ENCODE assay signal across 27 mouse cellular contexts in genomic region chr15:102531586-102531985, GRCm38 (mm10). TPM values are rescaled to one million over a fixed set of nuclear protein-coding genes. Genes with fewer than 3 reads are reported as not detected.
DNase-seq lines count a peak whose midpoint lies in the region; ATAC-seq and TF ChIP-seq lines count a peak whose summit lies in the region.
"Had no signal": no experiment of that assay in that cellular context is flagged by ENCODE, and none has a peak within 500 bp of the region (broad histone marks: within the 10 kb centered on the region; RNA-seq: fewer than 3 reads in every experiment).

No protein-coding gene starts in this region.

- no peak overlapping the region for H3K9ac ChIP-seq in forebrain, postnatal 0 days
- no peak overlapping the region for H3K9ac ChIP-seq in intestine, embryonic 14.5 days (ENCODE audit: low read length)
- H3K9ac ChIP-seq in intestine, embryonic 15.5 days: no peak overlapping the region
- H3K9ac ChIP-seq: embryonic facial prominence, embryonic 12.5 days; embryonic facial prominence, embryonic 15.5 days; forebrain, embryonic 13.5 days; hindbrain, embryonic 13.5 days had no signal

- H3K27me3 ChIP-seq in forebrain, postnatal 0 days (ENCODE audit: insufficient read depth, low read length): no peaks in the 10 kb centered on the region
- no peaks in the 10 kb centered on the region for H3K27me3 ChIP-seq in forebrain, embryonic 10.5 days (ENCODE audit: poor library complexity, severe bottlenecking)
- H3K27me3 ChIP-seq in intestine, embryonic 14.5 days (replicated peaks; ENCODE audit: control insufficient read depth, insufficient read depth, low read length): no peaks in the 10 kb centered on the region
- H3K27me3 ChIP-seq in intestine, embryonic 15.5 days (replicated peaks): no peaks in the 10 kb centered on the region
- H3K27me3 ChIP-seq: embryonic facial prominence, embryonic 12.5 days; embryonic facial prominence, embryonic 15.5 days; forebrain, embryonic 13.5 days; hindbrain, embryonic 13.5 days had no signal

- H3K9me3 ChIP-seq in forebrain, postnatal 0 days (ENCODE audit: low read length): no peaks in the 10 kb centered on the region
- H3K9me3 ChIP-seq in forebrain, embryonic 10.5 days: no peaks in the 10 kb centered on the region; the same call in 1 of the 2 replicates
- no peaks in the 10 kb centered on the region for H3K9me3 ChIP-seq in intestine, embryonic 14.5 days (ENCODE audit: control insufficient read depth, low read length)
- no peaks in the 10 kb centered on the region for H3K9me3 ChIP-seq in intestine, embryonic 15.5 days
- H3K9me3 ChIP-seq: embryonic facial prominence, embryonic 12.5 days; embryonic facial prominence, embryonic 15.5 days; forebrain, embryonic 13.5 days; hindbrain, embryonic 10.5 days; hindbrain, embryonic 13.5 days had no signal

- ATAC-seq in forebrain, postnatal 0 days: no peak
- no peak for ATAC-seq in intestine, embryonic 14.5 days (replicated peaks; ENCODE audit: low FRiP score, low TSS enrichment, low read depth)
- no peak for ATAC-seq in intestine, embryonic 15.5 days
- ATAC-seq: CD4-positive, CD25-positive, alpha-beta regulatory T cell, adult 4 months; forebrain, embryonic 13.5 days; hindbrain, embryonic 16.5 days; intestine, postnatal 0 days had no signal

- peak overlapping the region; percentile 54; the same call in 1 of the 2 replicates for H3K27ac ChIP-seq in forebrain, postnatal 0 days (ENCODE audit: low read depth, low read length)
- no peak overlapping the region for H3K27ac ChIP-seq in forebrain, embryonic 10.5 days
- no peak overlapping the region for H3K27ac ChIP-seq in intestine, embryonic 14.5 days (ENCODE audit: low read depth)
- no peak overlapping the region for H3K27ac ChIP-seq in intestine, embryonic 15.5 days
- H3K27ac ChIP-seq: embryonic facial prominence, embryonic 12.5 days; embryonic facial prominence, embryonic 15.5 days; forebrain, embryonic 13.5 days; gastrocnemius, adult 2 months; hindbrain, embryonic 10.5 days; hindbrain, embryonic 13.5 days had no signal

- no peaks in the 10 kb centered on the region for H3K4me1 ChIP-seq in forebrain, postnatal 0 days (ENCODE audit: insufficient read depth)
- H3K4me1 ChIP-seq in forebrain, embryonic 10.5 days: no peaks in the 10 kb centered on the region
- H3K4me1 ChIP-seq in intestine, embryonic 14.5 days (replicated peaks; ENCODE audit: control insufficient read depth, insufficient read depth, low read length): no peaks in the 10 kb centered on the region
- H3K4me1 ChIP-seq in intestine, embryonic 15.5 days (replicated peaks): no peaks in the 10 kb centered on the region
- H3K4me1 ChIP-seq: embryonic facial prominence, embryonic 12.5 days; embryonic facial prominence, embryonic 15.5 days; forebrain, embryonic 13.5 days; hindbrain, embryonic 10.5 days; hindbrain, embryonic 13.5 days had no signal

- H3K4me2 ChIP-seq in forebrain, postnatal 0 days (ENCODE audit: low read depth): no peak overlapping the region
- H3K4me2 ChIP-seq in intestine, embryonic 14.5 days (ENCODE audit: low read length): no peak overlapping the region
- H3K4me2 ChIP-seq in intestine, embryonic 15.5 days (replicated peaks): no peak overlapping the region
- H3K4me2 ChIP-seq: embryonic facial prominence, embryonic 12.5 days; embryonic facial prominence, embryonic 15.5 days; forebrain, embryonic 13.5 days; hindbrain, embryonic 13.5 days had no signal

- WGBS in forebrain, postnatal 0 days: 94% methylated on average over 4 of the region's 4 CpGs
- WGBS in forebrain, embryonic 10.5 days: 88% methylated on average over 4 of the region's 4 CpGs
- 73% methylated on average over 4 of the region's 4 CpGs for WGBS in intestine, embryonic 14.5 days
- 79% methylated on average over 4 of the region's 4 CpGs for WGBS in intestine, embryonic 15.5 days

- peaks cover 65% of the 10 kb centered on the region for H3K36me3 ChIP-seq in forebrain, postnatal 0 days (ENCODE audit: insufficient read depth)
- peaks cover 82% of the 10 kb centered on the region for H3K36me3 ChIP-seq in forebrain, embryonic 10.5 days (replicated peaks)
- peaks cover 88% of the 10 kb centered on the region for H3K36me3 ChIP-seq in intestine, embryonic 14.5 days (ENCODE audit: control insufficient read depth, insufficient read depth, low read length)
- peaks cover 39% of the 10 kb centered on the region for H3K36me3 ChIP-seq in intestine, embryonic 15.5 days

- DNase-seq in cerebellum, adult 9-11 months: peak; percentile 35
- no peak for DNase-seq in cerebellum, postnatal 25 days
- no peak for DNase-seq in forebrain, postnatal 0 days
- no peak for DNase-seq in forebrain, embryonic 10.5 days (ENCODE audit: extremely low spot score, low spot score)
- DNase-seq in intestine, embryonic 14.5 days (ENCODE audit: low spot score): peak; percentile 27
- DNase-seq: adrenal gland, adult 2 months; adrenal gland, postnatal 14 days; gastrocnemius, adult 2 months; gastrocnemius, postnatal 14 days; heart, adult 18-20 months; heart, postnatal 36 days; kidney, adult 2 months had no signal

- no peak for TF ChIP-seq CTCF in forebrain, postnatal 0 days (IDR thresholded peaks at IDR 0.05; ENCODE audit: low read depth)

- H3K4me3 ChIP-seq in forebrain, postnatal 0 days (ENCODE audit: low read depth, low read length): no peak overlapping the region
- no peak overlapping the region for H3K4me3 ChIP-seq in forebrain, embryonic 10.5 days
- H3K4me3 ChIP-seq in intestine, embryonic 14.5 days (ENCODE audit: low read depth, low read length): no peak overlapping the region
- no peak overlapping the region for H3K4me3 ChIP-seq in intestine, embryonic 15.5 days (replicated peaks)
- H3K4me3 ChIP-seq: embryonic facial prominence, embryonic 12.5 days; embryonic facial prominence, embryonic 15.5 days; forebrain, embryonic 13.5 days; gastrocnemius, adult 2 months; hindbrain, embryonic 10.5 days; hindbrain, embryonic 13.5 days had no signal

RNA-seq across cellular contexts. Expression of gene Npff, which starts 6.8 kb away (rescaled TPM):
- 2.5 and 3.1 TPM in 2 replicates for total RNA-seq in forebrain, postnatal 0 days (2014; rRNA removed)
- polyA plus RNA-seq in forebrain, postnatal 0 days (2015; fragmentation: Nextera tagmentation; extraction: Ambion mirVana): 1.5 and 1.7 TPM in 2 replicates
- 1.3 and 2.2 TPM in 2 replicates for polyA plus RNA-seq in forebrain, embryonic 10.5 days (2016; fragmentation: Nextera tagmentation; extraction: Ambion mirVana)
- 1.5 and 2.2 TPM in 2 replicates for polyA plus RNA-seq in intestine, embryonic 14.5 days (2014; fragmentation: Nextera tagmentation; extraction: Ambion mirVana)
- 1.3 and 1.6 TPM in 2 replicates for polyA plus RNA-seq in intestine, embryonic 15.5 days (2015; fragmentation: Nextera tagmentation; extraction: Ambion mirVana)

RNA-seq across cellular contexts. Expression of gene Tarbp2, which starts 13.6 kb away (rescaled TPM):
- total RNA-seq in forebrain, postnatal 0 days (2014; rRNA removed): 87.5 and 94.7 TPM in 2 replicates
- polyA plus RNA-seq in forebrain, postnatal 0 days (2015; fragmentation: Nextera tagmentation; extraction: Ambion mirVana): 86.4 and 89.5 TPM in 2 replicates
- 132 and 137 TPM in 2 replicates for polyA plus RNA-seq in forebrain, embryonic 10.5 days (2016; fragmentation: Nextera tagmentation; extraction: Ambion mirVana)
- polyA plus RNA-seq in intestine, embryonic 14.5 days (2014; fragmentation: Nextera tagmentation; extraction: Ambion mirVana): 105 TPM in 2 replicates
- polyA plus RNA-seq in intestine, embryonic 15.5 days (2015; fragmentation: Nextera tagmentation; extraction: Ambion mirVana): 94.1 and 101 TPM in 2 replicates

RNA-seq across cellular contexts. Expression of gene Map3k12, which starts 14.7 kb away (rescaled TPM):
- total RNA-seq in forebrain, postnatal 0 days (2014; rRNA removed): 75.0 and 88.9 TPM in 2 replicates
- 29.6 and 39.4 TPM in 2 replicates for polyA plus RNA-seq in forebrain, postnatal 0 days (2015; fragmentation: Nextera tagmentation; extraction: Ambion mirVana)
- polyA plus RNA-seq in forebrain, embryonic 10.5 days (2016; fragmentation: Nextera tagmentation; extraction: Ambion mirVana): 24.0 and 25.4 TPM in 2 replicates
- 13.5 and 14.9 TPM in 2 replicates for polyA plus RNA-seq in intestine, embryonic 14.5 days (2014; fragmentation: Nextera tagmentation; extraction: Ambion mirVana)
- 10.8 and 11.0 TPM in 2 replicates for polyA plus RNA-seq in intestine, embryonic 15.5 days (2015; fragmentation: Nextera tagmentation; extraction: Ambion mirVana)

RNA-seq across cellular contexts. Expression of gene Gm10337, which starts 28.1 kb away (rescaled TPM):
- not detected in 2 replicates for total RNA-seq in forebrain, postnatal 0 days (2014; rRNA removed)
- 3.7 and 4.2 TPM in 2 replicates for polyA plus RNA-seq in forebrain, postnatal 0 days (2015; fragmentation: Nextera tagmentation; extraction: Ambion mirVana)
- not detected in 2 replicates for polyA plus RNA-seq in forebrain, embryonic 10.5 days (2016; fragmentation: Nextera tagmentation; extraction: Ambion mirVana)
- polyA plus RNA-seq in intestine, embryonic 14.5 days (2014; fragmentation: Nextera tagmentation; extraction: Ambion mirVana): 3.4 TPM in 1 of 2 replicates, not detected in the other
- 5.4 TPM in 1 of 2 replicates, not detected in the other for polyA plus RNA-seq in intestine, embryonic 15.5 days (2015; fragmentation: Nextera tagmentation; extraction: Ambion mirVana)
- total RNA-seq: adrenal gland, adult 2 months; adrenal gland, postnatal 14 days; common myeloid progenitor, adult 5-6 weeks; gastrocnemius, adult 2 months; gastrocnemius, postnatal 14 days; heart, adult 18-20 months; heart, postnatal 36 days; MEL had no signal
- polyA plus RNA-seq: adrenal gland, adult 2 months; C2C12; CD4-positive, CD25-positive, alpha-beta regulatory T cell, adult 4 months; embryonic facial prominence, embryonic 12.5 days; frontal cortex, adult 2 months; heart, postnatal 0 days; intestine, postnatal 0 days; kidney, adult 2 months; kidney, embryonic 14.5 days had no signal

Comparison
In these comparisons a context has a peak if more than half of its experiments do, and no peak if none do; other contexts are left out.
1. DNase-seq: peak in cerebellum, adult 9-11 months (single experiment) and intestine, embryonic 14.5 days (single experiment); none in cerebellum, postnatal 25 days (0 of 2), forebrain, postnatal 0 days (single experiment) and forebrain, embryonic 10.5 days (single experiment).